Mouse (Mus musculus) heart, postnatal 0 days (tissue): ENCODE data around the gene Csmd2. TPM values are rescaled to one million over a fixed set of nuclear protein-coding genes. Genes with fewer than 3 reads are reported as not detected.

Experiments
- ATAC-seq: fragments of 200-750 bp; cut with Nextera tagmentation; 2 replicates; pipeline ENCODE4 v1.8.0; 2017; ENCODE audit warnings: low read depth, moderate number of reproducible peaks, moderate library complexity; ENCODE audit not compliant: insufficient read depth
- DNase-seq: peaks from one replicate; pipeline ENCODE4 v3.0.0-alpha.2; 2016; ENCODE audit warnings: low spot score
- H3K27ac ChIP-seq: fragments of 300-500 bp; sonication (generic); 2 replicates; pipeline ENCODE4 v1.5.1; 2014; ENCODE audit warnings: low read depth, mild to moderate bottlenecking
- H3K27me3 ChIP-seq: fragments of 300-500 bp; sonication (generic); 2 replicates; pipeline ENCODE4 v1.6.1; 2014; ENCODE audit warnings: low read length, mixed read lengths; ENCODE audit not compliant: control insufficient read depth, insufficient read depth
- H3K36me3 ChIP-seq: fragments of 300-500 bp; sonication (generic); replicated peaks from 2 replicates; pipeline ENCODE4 v1.6.1; 2014; ENCODE audit warnings: low read length, mixed read lengths; ENCODE audit not compliant: control insufficient read depth, insufficient read depth
- H3K4me1 ChIP-seq: fragments of 300-500 bp; sonication (generic); 2 replicates; pipeline ENCODE4 v1.6.1; 2014; ENCODE audit warnings: antibody characterized with exemption; ENCODE audit not compliant: control insufficient read depth, insufficient read depth
- H3K4me2 ChIP-seq: fragments of 300-500 bp; sonication (generic); 2 replicates; pipeline ENCODE4 v1.6.1; 2014; ENCODE audit warnings: low read depth, mild to moderate bottlenecking, low read length, moderate library complexity
- H3K4me3 ChIP-seq: fragments of 300-500 bp; sonication (generic); 2 replicates; pipeline ENCODE4 v1.5.1; 2014; ENCODE audit warnings: low read depth, low read length
- H3K9ac ChIP-seq: fragments of 300-500 bp; sonication (generic); replicated peaks from 2 replicates; pipeline ENCODE4 v1.6.1; 2014; ENCODE audit warnings: low read depth, low read length, mixed read lengths
- H3K9me3 ChIP-seq: fragments of 300-500 bp; sonication (generic); replicated peaks from 2 replicates; pipeline ENCODE4 v1.6.1; 2016; ENCODE audit warnings: low read length; ENCODE audit not compliant: control insufficient read depth
- CTCF ChIP-seq: IDR thresholded peaks from 2 replicates; pipeline ENCODE4 v1.5.1; 2016; ENCODE audit warnings: antibody characterized with exemption, control low read depth, low read depth
- EP300 ChIP-seq: IDR thresholded peaks from 2 replicates; pipeline ENCODE4 v1.6.1; 2016; ENCODE audit warnings: antibody characterized with exemption, low read depth
- WGBS: fragments of 180-500 bp; shearing (Covaris S2); extraction: QIAGEN DNeasy Blood & Tissue Kit; methylation state at CpG from one replicate; pipeline ENCODE4 v1.1.7; 2014; 5-methylcytosine and 5-hydroxymethylcytosine counted together
- polyA plus RNA-seq: library from polyadenylated mRNA; unstranded; fragments of >200 nt; fragmentation: Nextera tagmentation; extraction: Ambion mirVana; gene quantifications from 2 replicates; pipeline ENCODE4 v1.2.1, GENCODE M21; 2015
- total RNA-seq: library from RNA; depleted of rRNA; stranded (reverse); fragments of >200 nt; gene quantifications from 2 replicates; pipeline ENCODE4 v1.2.3, GENCODE M21; 2014; ENCODE audit warnings: low replicate concordance

Csmd2 gene
- total and polyA plus RNA-seq, 2 experiments from 2014 or later: 0.01 TPM; not detected in 1

DNA sequence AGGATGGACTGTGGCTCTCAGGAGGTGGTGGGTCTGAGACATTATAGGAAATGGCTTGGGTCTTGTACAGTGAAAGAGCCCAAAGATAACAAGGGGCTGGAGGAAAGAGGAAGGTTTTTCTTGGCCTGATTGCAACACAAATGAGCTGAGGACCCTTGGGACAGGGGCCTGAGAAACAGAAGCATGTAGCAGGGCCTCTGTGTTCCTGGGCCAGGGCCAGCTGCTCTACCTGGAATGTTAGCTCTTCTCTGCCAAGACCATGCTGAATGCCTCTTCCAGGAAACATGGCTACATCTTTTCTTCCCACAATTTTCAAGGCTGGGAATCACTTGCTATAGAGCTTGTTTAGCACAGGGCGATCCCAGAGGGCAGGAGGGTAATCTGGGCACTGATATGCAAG lies 197.1 kb downstream of the Csmd2 start:
- H3K4me1 ChIP-seq: no peaks in the 10 kb centered on the region
- no peak for ATAC-seq
- 42% methylated on average over 1 of the region's 1 CpGs for WGBS
- no peak overlapping the region for H3K9ac ChIP-seq
- TF ChIP-seq EP300: no peak
- TF ChIP-seq CTCF: no peak
- H3K27me3 ChIP-seq: no peaks in the 10 kb centered on the region
- no peaks in the 10 kb centered on the region for H3K36me3 ChIP-seq
- H3K9me3 ChIP-seq: no peaks in the 10 kb centered on the region
- no peak overlapping the region for H3K27ac ChIP-seq
- no peak overlapping the region for H3K4me2 ChIP-seq
- DNase-seq: no peak
- no peak overlapping the region for H3K4me3 ChIP-seq

DNA sequence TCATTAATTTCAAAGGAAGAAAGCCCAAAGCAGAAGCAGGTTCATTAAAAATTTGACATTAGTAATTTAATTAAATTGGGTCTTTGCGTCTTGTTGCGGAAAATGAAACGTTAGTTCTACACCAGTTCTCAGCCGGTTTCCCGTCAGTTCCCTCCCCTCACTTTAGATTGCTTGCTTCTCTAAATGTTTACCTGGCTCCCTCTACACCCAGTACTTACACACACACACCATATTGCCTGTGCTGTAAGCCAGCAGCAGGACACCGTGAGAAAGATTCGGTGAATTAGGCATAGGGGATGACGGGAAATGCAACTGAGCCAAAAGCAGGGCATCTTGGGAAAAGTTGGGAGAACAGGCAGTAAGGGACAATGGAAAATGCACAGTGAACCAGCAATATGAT lies 206.8 kb downstream of the Csmd2 start:
- TF ChIP-seq CTCF (no peak), EP300 (no peak)
- ATAC-seq (no peak), DNase-seq (no peak)
- Histone ChIP-seq H3K36me3 (no peaks in the 10 kb centered on the region), H3K27ac (no peak overlapping the region), H3K27me3 (no peaks in the 10 kb centered on the region), H3K4me2 (no peak overlapping the region), H3K9ac (no peak overlapping the region), H3K9me3 (peaks cover 9% of the 10 kb centered on the region), H3K4me1 (no peaks in the 10 kb centered on the region), H3K4me3 (no peak overlapping the region)
- 92% methylated on average over 8 of the region's 8 CpGs for WGBS

DNA sequence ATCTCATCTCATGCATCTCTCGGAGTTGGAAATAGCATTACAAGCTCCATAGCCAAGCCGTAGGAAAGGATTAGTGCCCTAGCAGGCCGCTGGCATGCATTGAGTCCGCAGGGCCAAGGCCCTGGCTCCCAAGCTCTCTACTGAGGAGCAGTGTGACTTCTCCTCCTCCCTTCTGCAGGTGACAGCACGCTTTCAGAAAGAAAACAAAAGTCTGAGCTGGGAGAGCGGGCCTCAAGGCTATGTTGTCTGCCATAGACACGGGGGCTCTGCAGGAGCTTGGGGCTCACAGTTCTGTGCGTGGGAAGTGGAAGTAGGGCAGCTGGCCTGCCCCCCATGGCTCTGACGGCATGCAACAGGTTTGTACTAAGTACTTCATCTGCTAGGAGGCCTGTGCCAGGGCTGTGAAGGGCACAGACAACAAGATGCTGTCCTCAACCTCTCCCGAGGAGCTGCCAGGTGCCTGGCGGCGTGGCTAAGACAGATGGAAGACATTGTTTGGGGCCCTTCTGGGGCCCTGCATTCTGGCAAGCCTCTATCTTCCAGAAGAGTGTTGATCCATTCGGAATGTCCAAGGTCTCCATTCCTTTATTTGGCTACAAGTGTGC lies 230.4 kb downstream of the Csmd2 start:
- ATAC-seq: no peak
- WGBS: 47% methylated on average over 13 of the region's 13 CpGs
- Histone ChIP-seq H3K36me3 (no peaks in the 10 kb centered on the region), H3K9me3 (no peaks in the 10 kb centered on the region), H3K4me1 (peaks cover 5% of the 10 kb centered on the region), H3K9ac (no peak overlapping the region), H3K27ac (no peak overlapping the region), H3K4me2 (no peak overlapping the region), H3K27me3 (no peaks in the 10 kb centered on the region), H3K4me3 (no peak overlapping the region)
- no peak for DNase-seq
- TF ChIP-seq CTCF (no peak), EP300 (no peak)

DNA sequence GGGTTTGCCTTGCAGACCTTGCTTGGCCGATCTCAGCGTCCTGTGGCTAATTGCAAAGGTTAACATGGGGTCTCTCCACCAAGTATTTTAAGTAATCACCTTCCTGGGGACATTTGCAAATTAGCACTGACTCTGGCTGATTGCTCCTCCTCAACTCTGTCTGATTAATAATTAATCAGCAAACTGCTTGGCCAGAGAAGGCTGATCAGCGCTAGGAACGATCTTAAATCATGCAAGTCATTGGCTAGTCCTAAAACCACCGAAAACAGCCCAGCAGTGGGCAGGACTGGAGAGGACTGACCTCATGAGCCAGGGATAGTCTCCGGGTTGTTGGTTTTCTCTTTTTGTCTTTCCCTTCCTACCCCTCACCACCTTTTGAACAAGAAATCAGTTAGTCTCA lies 236.8 kb downstream of the Csmd2 start:
- WGBS: 66% methylated on average over 6 of the region's 6 CpGs
- ATAC-seq (no peak), DNase-seq (no peak)
- TF ChIP-seq CTCF (no peak), EP300 (no peak)
- no peaks in the 10 kb centered on the region for H3K9me3 ChIP-seq
- no peak overlapping the region for H3K4me3 ChIP-seq
- H3K36me3 ChIP-seq: no peaks in the 10 kb centered on the region
- H3K4me2 ChIP-seq: no peak overlapping the region
- no peak overlapping the region for H3K9ac ChIP-seq
- no peaks in the 10 kb centered on the region for H3K27me3 ChIP-seq
- H3K4me1 ChIP-seq: no peaks in the 10 kb centered on the region
- no peak overlapping the region for H3K27ac ChIP-seq

DNA sequence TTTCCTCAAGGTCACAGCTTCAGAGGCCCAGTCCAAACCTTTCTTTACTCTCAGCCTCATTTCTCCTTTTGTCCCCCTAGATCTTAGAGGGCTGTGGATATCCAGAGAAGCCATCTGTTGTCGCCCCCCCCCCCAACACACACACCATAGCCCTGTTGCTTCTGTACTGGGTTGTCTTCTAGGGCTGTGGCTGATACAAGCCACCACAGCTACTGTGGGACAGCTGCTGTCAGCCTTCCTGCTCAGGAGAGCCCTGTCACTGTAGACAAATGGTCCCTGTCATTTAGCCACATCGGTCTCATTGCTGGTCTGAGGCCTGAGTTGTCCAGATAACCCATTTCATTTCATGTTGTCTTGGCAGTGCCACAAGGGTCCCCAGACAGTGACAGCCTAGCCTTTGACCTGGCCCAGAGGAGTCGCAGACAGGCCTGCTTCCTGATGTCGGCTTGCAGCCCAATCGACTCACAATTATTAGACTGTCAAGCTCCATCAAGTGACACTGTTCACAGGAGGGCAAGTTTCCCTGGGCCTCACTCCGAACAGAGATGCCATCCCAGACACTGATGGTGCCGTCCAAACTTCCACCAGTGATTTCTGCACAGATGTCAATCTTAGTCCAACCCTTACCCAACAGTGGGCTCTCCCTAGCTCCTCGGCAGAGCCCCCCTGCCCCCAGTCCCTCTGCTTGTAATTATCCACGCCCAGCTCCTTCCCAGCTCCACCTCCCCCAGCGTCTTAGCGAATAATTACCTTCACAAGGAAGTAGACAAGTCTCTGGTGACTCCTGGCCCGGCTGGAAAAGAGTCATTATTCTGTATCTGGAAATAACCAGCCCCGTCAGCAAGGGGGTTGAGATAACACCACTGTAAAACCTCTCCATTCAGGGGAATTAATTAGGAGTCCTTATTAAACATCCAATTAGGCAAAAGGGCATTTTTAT lies 240.0 kb downstream of the Csmd2 start:
- no peak overlapping the region for H3K27ac ChIP-seq
- no peaks in the 10 kb centered on the region for H3K4me1 ChIP-seq
- H3K36me3 ChIP-seq: no peaks in the 10 kb centered on the region
- H3K9me3 ChIP-seq: no peaks in the 10 kb centered on the region
- 38% methylated on average over 13 of the region's 13 CpGs for WGBS
- H3K4me3 ChIP-seq: no peak overlapping the region
- no peak for ATAC-seq
- no peak for DNase-seq
- no peak overlapping the region for H3K9ac ChIP-seq
- no peaks in the 10 kb centered on the region for H3K27me3 ChIP-seq
- no peak overlapping the region for H3K4me2 ChIP-seq
- TF ChIP-seq CTCF: no peak
- TF ChIP-seq EP300: no peak
